Mouse (Mus musculus) heart, postnatal 36 days (tissue): ENCODE measurements at regions not wholly inside any gene's neighbourhood (a gene's known extent, or its start where the extent isn't known, plus 50 kb on each side); places are given as distances from the start of the nearest gene placed in this dataset.

Source experiments
- DNase-seq, 2 experiments: peaks; one replicate each; pipeline ENCODE4 v3.0.0; 2021 to 2022
- intact Hi-C: fragments of 180-260 bp; cut with DNase I; formaldehyde crosslinking; loops from one replicate; pipeline ENCODE4 v1.15.1; 2025

- no peak for DNase-seq
- intact Hi-C loops: no loop called here
Measured at GRCm38 (mm10) chr1:169439621-169440020, 91.6 kb downstream of the Nuf2 start.

- DNase-seq: no peak
- intact Hi-C loops: no loop called here
Measured at GRCm38 (mm10) chr1:169438006-169438405, 93.3 kb downstream of the Nuf2 start.

GRCm38 (mm10) chr1:169422408-169422807 lies 108.9 kb downstream of the Nuf2 start:
- intact Hi-C loops: no loop called here

GRCm38 (mm10) chr1:169421671-169422070 lies 109.6 kb downstream of the Nuf2 start:
- intact Hi-C loops: no loop called here
- no peak for DNase-seq

More at GRCm38 (mm10) chr1:169422408-169422807, 108.9 kb downstream of the Nuf2 start:
- no peak for DNase-seq

- no peak for DNase-seq
- intact Hi-C loops: no loop called here
Measured at GRCm38 (mm10) chr1:169418665-169419045, 112.6 kb downstream of the Nuf2 start.

DNA sequence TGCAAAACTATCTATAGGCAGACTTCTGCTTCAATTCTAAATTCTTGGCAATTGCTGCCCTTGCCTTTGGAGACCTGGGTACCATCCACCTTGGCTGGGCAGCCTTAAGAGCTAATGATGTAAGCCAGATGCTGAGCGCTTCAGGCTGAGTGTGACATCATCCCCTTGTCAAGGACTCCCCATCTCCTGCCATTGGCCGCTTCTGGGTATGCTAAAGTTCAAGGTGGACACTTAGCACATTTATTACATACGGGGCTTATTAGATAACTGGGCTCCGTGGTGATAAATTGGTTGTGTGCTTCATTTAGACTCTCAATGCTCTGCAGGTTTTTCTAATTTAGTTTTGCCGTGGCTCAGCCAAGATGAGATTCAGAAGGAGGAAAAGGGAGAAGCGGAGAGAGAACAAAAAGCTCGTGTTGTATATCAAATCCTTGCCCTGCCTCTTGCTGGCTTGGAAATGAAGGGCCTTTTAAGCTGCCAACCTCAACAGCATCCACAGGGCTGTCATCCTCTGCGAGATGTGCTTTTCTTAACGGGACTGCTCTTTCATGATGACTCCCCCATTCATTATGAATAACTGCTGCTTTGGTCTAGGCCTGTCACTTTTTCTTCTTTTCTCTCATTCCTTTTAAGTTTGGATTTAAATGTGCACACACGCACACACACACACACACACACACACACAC lies 113.1 kb downstream of the Nuf2 start:
- intact Hi-C loops: no loop called here
- DNase-seq: no peak

GRCm38 (mm10) chr1:169416701-169417100 lies 114.6 kb downstream of the Nuf2 start:
- intact Hi-C loops: no loop called here
- DNase-seq: no peak

DNA sequence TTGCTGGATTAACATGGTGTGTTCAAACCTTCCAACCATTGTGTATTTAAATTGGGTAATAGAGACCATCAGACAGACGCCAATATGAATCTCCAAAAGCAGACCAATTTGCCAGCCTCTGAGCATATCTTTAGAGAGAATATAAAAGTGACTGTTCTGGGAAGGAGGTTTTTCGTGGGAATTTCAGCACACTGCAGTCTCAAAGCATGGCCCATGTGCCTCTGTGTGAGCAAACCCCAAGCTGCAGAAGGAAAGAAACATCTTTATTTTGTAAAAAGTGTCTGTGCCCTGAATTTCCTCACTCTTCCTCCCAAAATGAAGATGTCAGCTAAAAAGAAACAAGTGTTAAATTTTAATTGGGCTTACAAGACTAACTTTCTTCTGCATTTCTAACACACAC lies 123.1 kb downstream of the Nuf2 start:
- no peak for DNase-seq
- intact Hi-C loops: no loop called here

- no peak for DNase-seq
- intact Hi-C loops: no loop called here
Measured at GRCm38 (mm10) chr1:169400841-169401240, 130.4 kb downstream of the Nuf2 start.

DNA sequence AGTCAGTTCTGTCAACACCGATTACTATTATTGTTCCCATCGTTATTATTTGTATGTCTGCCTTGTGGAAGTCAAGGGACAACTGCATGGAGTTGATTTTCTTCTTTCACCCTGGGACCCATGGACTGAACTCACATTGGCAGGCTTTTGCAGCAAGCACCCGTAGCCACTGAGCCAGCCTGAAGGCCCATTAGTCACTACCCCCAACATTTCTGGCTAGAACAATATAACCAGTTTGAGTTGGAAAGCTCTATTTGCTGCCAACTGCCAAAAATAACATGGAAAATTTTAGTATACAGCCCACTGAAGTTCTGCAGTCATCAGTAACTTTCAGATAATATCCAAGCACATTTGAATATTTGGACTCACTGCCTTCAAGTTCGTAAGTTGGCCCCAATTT lies 133.9 kb downstream of the Nuf2 start:
- intact Hi-C loops: no loop called here
- no peak for DNase-seq

GRCm38 (mm10) chr1:169387056-169387455 lies 144.2 kb downstream of the Nuf2 start:
- intact Hi-C loops: no loop called here
- DNase-seq: no peak

GRCm38 (mm10) chr1:169385740-169386424 lies 145.4 kb downstream of the Nuf2 start:
- DNase-seq: no peak
- intact Hi-C loops: no loop called here

- intact Hi-C loops: no loop called here
- no peak for DNase-seq
Measured at GRCm38 (mm10) chr1:169374686-169375085, 156.6 kb downstream of the Nuf2 start.

- DNase-seq: no peak
- intact Hi-C loops: no loop called here
Measured at GRCm38 (mm10) chr1:169368758-169369157, 162.5 kb downstream of the Nuf2 start.

- DNase-seq: no peak
Measured at GRCm38 (mm10) chr1:169367772-169368501, 163.3 kb downstream of the Nuf2 start.

GRCm38 (mm10) chr1:169367316-169367715 lies 163.9 kb downstream of the Nuf2 start:
- intact Hi-C loops: no loop called here
- no peak for DNase-seq

More at GRCm38 (mm10) chr1:169367772-169368501, 163.3 kb downstream of the Nuf2 start:
- intact Hi-C loops: no loop called here

DNA sequence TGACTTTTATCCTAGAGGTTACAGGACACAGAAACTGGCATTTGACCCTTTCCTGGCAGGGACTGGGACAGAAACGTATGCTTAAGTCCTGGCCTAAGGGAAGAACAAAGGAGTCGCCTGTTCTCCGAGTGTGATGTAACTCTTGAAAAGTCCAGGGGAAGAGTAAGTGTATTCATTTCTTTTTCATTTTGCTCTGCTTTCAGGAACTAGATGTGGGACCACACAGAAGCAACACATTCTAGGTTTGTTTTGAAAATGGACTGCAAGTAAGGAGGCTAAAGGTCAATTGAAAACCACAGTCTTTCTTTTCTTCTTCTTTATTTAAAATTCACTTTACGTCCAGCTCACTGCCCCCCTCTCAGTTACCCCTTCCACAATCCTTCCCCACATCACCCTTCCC lies 168.7 kb downstream of the Nuf2 start:
- intact Hi-C loops: no loop called here
- DNase-seq: no peak

- DNase-seq: no peak
- intact Hi-C loops: no loop called here
Measured at GRCm38 (mm10) chr1:169357652-169358241, 173.5 kb downstream of the Nuf2 start.

- intact Hi-C loops: loop anchor here (5.0 kb wide), 1 partner anchor 1142 kb away; no protein-coding TSS in a partner anchor
- DNase-seq: no peak
Measured at GRCm38 (mm10) chr1:169354021-169354420, 177.2 kb downstream of the Nuf2 start.

GRCm38 (mm10) chr1:169347692-169348091 lies 183.6 kb downstream of the Nuf2 start:
- intact Hi-C loops: loop anchor here (5.0 to 10.0 kb wide), 5 partner anchors 110 to 1405 kb away; no protein-coding TSS in a partner anchor
- no peak for DNase-seq

DNA sequence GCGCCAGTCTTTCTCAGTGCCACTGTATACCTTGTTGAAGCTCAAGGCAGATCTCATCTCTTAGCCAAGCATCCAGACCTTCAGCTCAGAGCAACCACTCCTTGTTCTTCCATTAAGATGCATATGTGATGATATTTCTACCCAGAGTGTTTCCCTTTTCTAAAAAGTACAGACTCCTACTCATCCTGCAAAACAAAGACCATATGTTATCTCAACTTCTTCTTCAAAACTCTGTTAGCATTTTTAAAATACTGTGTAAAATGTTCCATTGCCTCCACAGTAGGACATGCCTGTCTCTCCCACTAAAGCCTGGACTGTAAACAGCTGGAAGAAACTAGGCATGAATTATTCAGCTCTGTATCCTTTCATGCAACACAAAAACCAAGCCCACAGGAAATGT lies 184.4 kb downstream of the Nuf2 start:
- no peak for DNase-seq
- intact Hi-C loops: loop anchor here (5.0 to 10.0 kb wide), 5 partner anchors 110 to 1405 kb away; no protein-coding TSS in a partner anchor
